Mouse (Mus musculus): Measurements from ENCODE around the gene Lrp1. TPM values are rescaled to one million over a fixed set of nuclear protein-coding genes. Genes with fewer than 3 reads are reported as not detected.
A peak's percentile ranks its signal among the peaks of the same experiment; 100 is the strongest.

Gene Lrp1
- total and polyA plus RNA-seq, 3 experiments: 0.39 to 0.42 TPM; not detected in 1

DNA sequence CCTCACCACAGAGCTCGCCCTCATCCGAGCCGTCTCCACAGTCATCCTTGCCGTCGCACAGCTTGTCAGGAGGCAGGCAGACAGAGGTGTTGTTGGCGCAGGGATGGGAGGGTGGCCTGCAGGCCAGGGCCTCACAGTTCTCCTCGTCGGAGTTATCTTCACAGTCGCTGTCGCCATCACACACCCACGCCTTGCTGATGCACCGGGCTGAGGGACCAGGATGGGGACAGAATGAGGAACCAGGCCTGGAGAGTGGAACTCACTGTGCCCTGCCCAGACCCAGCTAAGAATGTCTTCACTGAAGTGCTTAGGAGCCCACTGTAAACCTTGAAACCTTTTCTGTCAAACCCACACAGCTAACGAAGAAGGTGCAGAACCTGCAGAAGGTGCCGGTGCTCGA, 43.0 kb downstream of the Lrp1 start:
- TF ChIP-seq TCF12 (IDR thresholded peaks at IDR 0.05; ENCODE audit: low read depth, low read length) (no peak), EP300 (IDR thresholded peaks at IDR 0.05; ENCODE audit: low read depth in 1 of 2, low read length in 2 of 2) (no peak), MXI1 (IDR thresholded peaks at IDR 0.05; ENCODE audit: low read depth, low read length) (no peak), ETS1 (IDR thresholded peaks at IDR 0.05; ENCODE audit: low read depth, low read length) (no peak), E2F4 (IDR thresholded peaks at IDR 0.05; ENCODE audit: borderline replicate concordance, low read depth, low read length) (no peak), POLR2A (IDR thresholded peaks at IDR 0.05; ENCODE audit: control insufficient read depth in 1 of 2, insufficient read depth in 1 of 2, low read depth in 1 of 2, low read length in 2 of 2, poor library complexity in 1 of 2) (0 out of 4 replicates have a peak, but pooled peaks of 1 of the 2 experiments have one; percentile 28), POLR2AphosphoS2 (IDR thresholded peaks at IDR 0.05; ENCODE audit: low read length) (no peak), CHD2 (IDR thresholded peaks at IDR 0.05; ENCODE audit: low read length) (no peak), TBP (IDR thresholded peaks at IDR 0.05; ENCODE audit: low read depth, low read length) (peak; percentile 71; the same call in 1 of the 2 replicates), MAX (IDR thresholded peaks at IDR 0.05; ENCODE audit: low read length) (no peak), TAL1 (IDR thresholded peaks at IDR 0.05; ENCODE audit: low read length) (no peak), JUND (IDR thresholded peaks at IDR 0.05; ENCODE audit: low read depth, low read length) (no peak), ZMIZ1 (IDR thresholded peaks at IDR 0.05; ENCODE audit: low read depth, low read length) (no peak), KAT2A (conservative IDR thresholded peaks at IDR 0.05; ENCODE audit: low read depth, low read length) (no peak), RAD21 (IDR thresholded peaks at IDR 0.05; ENCODE audit: low read depth, low read length) (no peak), NRF1 (IDR thresholded peaks at IDR 0.05; ENCODE audit: insufficient read depth, low read depth, low read length, poor library complexity, severe bottlenecking) (no peak), USF1 (IDR thresholded peaks at IDR 0.05; ENCODE audit: low read depth, low read length) (no peak), HCFC1 (IDR thresholded peaks at IDR 0.05; ENCODE audit: low read depth, low read length) (no peak), ELF1 (IDR thresholded peaks at IDR 0.05; ENCODE audit: low read depth, low read length) (no peak), ZC3H11A (IDR thresholded peaks at IDR 0.05; ENCODE audit: low read depth, low read length) (no peak), GATA1 (IDR thresholded peaks at IDR 0.05; ENCODE audit: low read depth, low read length) (peak; percentile 23; the same call in 1 of the 2 replicates), CHD1 (IDR thresholded peaks at IDR 0.05; ENCODE audit: low read depth, low read length) (no peak), MYC (IDR thresholded peaks at IDR 0.05; ENCODE audit: low read depth, low read length) (0 out of 2 replicates have a peak, but pooled peaks have one; percentile 14), POLR2AphosphoS5 (IDR thresholded peaks at IDR 0.05; ENCODE audit: borderline replicate concordance, low read depth, low read length) (no peak), GABPA (IDR thresholded peaks at IDR 0.05; ENCODE audit: low read depth, low read length) (no peak), RCOR1 (IDR thresholded peaks at IDR 0.05; ENCODE audit: low read depth, low read length) (no peak), USF2 (IDR thresholded peaks at IDR 0.05; ENCODE audit: borderline replicate concordance in 1 of 2, insufficient read depth in 1 of 2, low read depth in 1 of 2, low read length in 2 of 2) (no peak), MEF2A (IDR thresholded peaks at IDR 0.05; ENCODE audit: extremely low read depth, insufficient replicate concordance, low read depth, low read length, poor library complexity, severe bottlenecking) (no peak), MAZ (IDR thresholded peaks at IDR 0.05; ENCODE audit: low read depth, low read length) (no peak), CTCF (IDR thresholded peaks at IDR 0.05 in 2 of 3, conservative IDR thresholded peaks at IDR 0.05 in 1 of 3; ENCODE audit: control insufficient read depth in 1 of 3, insufficient read depth in 1 of 3, low read depth in 2 of 3, low read length in 3 of 3, poor library complexity in 1 of 3, severe bottlenecking in 1 of 3) (no peak), BHLHE40 (IDR thresholded peaks at IDR 0.05; ENCODE audit: borderline replicate concordance, low read depth, low read length) (no peak)
- H3K36me3 ChIP-seq (ENCODE audit: control insufficient read depth in 1 of 2, insufficient read depth in 2 of 2, low read length in 2 of 2): peaks cover 0 to 7% of the 10 kb centered on the region in 2 experiments; a peak in 2 of 4 replicates
- no peaks in the 10 kb centered on the region for H3K9me3 ChIP-seq (replicated peaks; ENCODE audit: insufficient read depth, low read length)
- H3K79me2 ChIP-seq (ENCODE audit: control insufficient read depth, insufficient read depth, low read length, poor library complexity): no peaks in the 10 kb centered on the region
- no peaks in the 10 kb centered on the region; a peak in 1 of 4 replicates for H3K27me3 ChIP-seq (ENCODE audit: control insufficient read depth in 1 of 2, insufficient read depth in 2 of 2, low read length in 2 of 2)
- peak overlapping the region; percentile 15; the same call in 1 of the 2 replicates for H3K27ac ChIP-seq (ENCODE audit: control insufficient read depth, low read depth, low read length)
- no peak overlapping the region for H3K4me3 ChIP-seq (ENCODE audit: control insufficient read depth in 1 of 2, insufficient read depth in 1 of 2, low read depth in 2 of 2, low read length in 2 of 2)
- H3K9ac ChIP-seq (ENCODE audit: control insufficient read depth, low read depth, low read length, poor library complexity, severe bottlenecking): no peak overlapping the region
- peaks cover 0 to 19% of the 10 kb centered on the region in 2 experiments; a peak in 2 of 4 replicates for H3K4me1 ChIP-seq (ENCODE audit: control insufficient read depth in 1 of 2, insufficient read depth in 2 of 2, low read length in 2 of 2)
- DNase-seq (ENCODE audit: low read depth, low spot score): peak; percentile 73

Data from MEL (cell line).